Mouse (Mus musculus) stomach, postnatal 0 days (tissue): ENCODE measurements at regions not wholly inside any gene's neighbourhood (a gene's known extent, or its start where the extent isn't known, plus 50 kb on each side); places are given as distances from the start of the nearest gene placed in this dataset.

ENCODE experiments used
- CTCF ChIP-seq: IDR thresholded peaks from 2 replicates; pipeline ENCODE4 v1.5.1; 2016; ENCODE audit warnings: antibody characterized with exemption, low read depth, mild to moderate bottlenecking, moderate library complexity
- EP300 ChIP-seq: optimal IDR thresholded peaks from 2 replicates; pipeline ENCODE3; 2016; ENCODE audit warnings: antibody characterized with exemption

GRCm38 (mm10) chr9:13963796-13964195 is 136.3 kb downstream of the Fam76b start:
- TF ChIP-seq EP300 (no peak), CTCF (no peak)
